Mouse (Mus musculus): Measurements from ENCODE around the gene Syne1. TPM values are rescaled to one million over a fixed set of nuclear protein-coding genes. Genes with fewer than 3 reads are reported as not detected.

Syne1 gene
- polyA plus RNA-seq, 1 experiment from 2014 or later = 4.4 TPM

- Histone ChIP-seq H3K4me2 (no peak overlapping the region), H3K4me3 (no peak overlapping the region), H3K36me3 (no peaks in the 10 kb centered on the region), H3K9me3 (replicated peaks) (no peaks in the 10 kb centered on the region), H3K27ac (no peak overlapping the region), H3K9ac (no peak overlapping the region), H3K27me3 (replicated peaks) (no peaks in the 10 kb centered on the region), H3K4me1 (no peaks in the 10 kb centered on the region)
- no peak for ATAC-seq
- 81% methylated on average over 4 of the region's 4 CpGs for WGBS (ENCODE audit: insufficient replicate concordance)
Measured at GRCm38 (mm10) chr10:4974246-4974645, 577.0 kb downstream of the Syne1 start.

GRCm38 (mm10) chr10:4972026-4972425 lies 579.3 kb downstream of the Syne1 start:
- Histone ChIP-seq H3K4me3 (no peak overlapping the region), H3K4me2 (no peak overlapping the region), H3K27me3 (replicated peaks) (no peaks in the 10 kb centered on the region), H3K4me1 (no peaks in the 10 kb centered on the region), H3K9ac (no peak overlapping the region), H3K36me3 (no peaks in the 10 kb centered on the region), H3K27ac (no peak overlapping the region), H3K9me3 (replicated peaks) (no peaks in the 10 kb centered on the region)
- ATAC-seq = no peak
- 56% methylated on average over 2 of the region's 2 CpGs for WGBS (ENCODE audit: insufficient replicate concordance)

GRCm38 (mm10) chr10:4971586-4971985 lies 579.7 kb downstream of the Syne1 start:
- no peaks in the 10 kb centered on the region for H3K9me3 ChIP-seq (replicated peaks)
- H3K4me1 ChIP-seq = no peaks in the 10 kb centered on the region
- H3K36me3 ChIP-seq = no peaks in the 10 kb centered on the region
- no peak overlapping the region for H3K4me2 ChIP-seq
- no peak overlapping the region for H3K4me3 ChIP-seq
- no peak for ATAC-seq
- H3K27me3 ChIP-seq (replicated peaks) = no peaks in the 10 kb centered on the region
- no peak overlapping the region for H3K9ac ChIP-seq
- H3K27ac ChIP-seq = no peak overlapping the region

- 51% methylated on average over 7 of the region's 7 CpGs for WGBS (ENCODE audit: insufficient replicate concordance)
- H3K4me1 ChIP-seq = no peaks in the 10 kb centered on the region
- no peaks in the 10 kb centered on the region for H3K9me3 ChIP-seq (replicated peaks)
- no peak for ATAC-seq
- no peaks in the 10 kb centered on the region for H3K36me3 ChIP-seq
- no peak overlapping the region for H3K4me3 ChIP-seq
- no peaks in the 10 kb centered on the region for H3K27me3 ChIP-seq (replicated peaks)
- no peak overlapping the region for H3K9ac ChIP-seq
- H3K27ac ChIP-seq = no peak overlapping the region
- H3K4me2 ChIP-seq = no peak overlapping the region
Measured at GRCm38 (mm10) chr10:4971156-4971555, 580.1 kb downstream of the Syne1 start.

Other genes starting within 250 kb of the Syne1 start
- gene Myct1, start 42.3 kb upstream of the Syne1 start, polyA plus RNA-seq (2016; fragmentation: Nextera tagmentation; extraction: Ambion mirVana) = 3.0 TPM in 2 replicates
- gene Vip, start 87.7 kb upstream of the Syne1 start, polyA plus RNA-seq (2016; fragmentation: Nextera tagmentation; extraction: Ambion mirVana) = 0.11 TPM in 1 of 2 replicates, not detected in the other

Data from liver, embryonic 12.5 days (tissue).